Mouse (Mus musculus) hematopoietic stem cell, adult 5-6 weeks (primary cell): ENCODE data around the gene Grid2ip. TPM values are rescaled to one million over a fixed set of nuclear protein-coding genes. Genes with fewer than 3 reads are reported as not detected.
"Not testable (repeated sequence)": the region's sequence is repeated elsewhere in the genome, so short reads cannot be mapped to it uniquely, and the experiment has no call there.

Source experiments
- ATAC-seq, 2 experiments: fragments of 125-278 bp in 1 of 2; replicated peaks in 1 of 2; 2 replicates each; pipeline ENCODE4 v1.8.0; 2016 to 2017; ENCODE audit warnings: inconsistent platforms in 2 of 2, mild to moderate bottlenecking in 2 of 2, moderate number of reproducible peaks in 2 of 2, low read depth in 1 of 2, moderate TSS enrichment in 1 of 2; ENCODE audit not compliant: low FRiP score in 2 of 2, poor library complexity in 2 of 2, severe bottlenecking in 2 of 2, insufficient read depth in 1 of 2, low TSS enrichment in 1 of 2
- total RNA-seq: library from RNA; stranded (forward); fragments of 172-1452, 232-1000 nt; gene quantifications from 2 replicates; pipeline ENCODE4 v1.2.3, GENCODE M21; 2017

Grid2ip gene
- total RNA-seq, 1 experiment from 2014 or later = not detected

- ATAC-seq = no peak
These were observed 426 bp downstream of the Grid2ip start for GRCm38 (mm10) chr5:143357564-143357963.

DNA sequence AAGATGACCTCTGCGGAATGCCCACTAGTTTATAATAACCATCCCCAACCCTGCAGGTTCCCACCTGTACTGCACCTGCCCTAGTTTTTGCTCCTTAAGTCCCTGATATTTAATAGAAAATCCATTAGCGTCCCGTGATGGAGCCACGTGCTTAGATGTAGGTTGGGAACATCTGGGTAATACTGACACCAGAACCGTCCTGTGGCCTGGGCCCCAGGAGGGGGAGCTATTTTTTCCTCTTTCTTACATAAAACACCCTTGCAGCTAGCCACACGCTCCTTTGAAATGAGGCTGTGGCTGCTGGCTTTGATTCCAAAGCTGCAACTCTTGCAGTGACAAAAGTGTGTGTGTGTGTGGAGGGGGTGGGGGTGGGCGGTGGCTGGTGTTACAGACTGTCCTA is 2.1 kb downstream of the Grid2ip start:
- ATAC-seq = no peak

DNA sequence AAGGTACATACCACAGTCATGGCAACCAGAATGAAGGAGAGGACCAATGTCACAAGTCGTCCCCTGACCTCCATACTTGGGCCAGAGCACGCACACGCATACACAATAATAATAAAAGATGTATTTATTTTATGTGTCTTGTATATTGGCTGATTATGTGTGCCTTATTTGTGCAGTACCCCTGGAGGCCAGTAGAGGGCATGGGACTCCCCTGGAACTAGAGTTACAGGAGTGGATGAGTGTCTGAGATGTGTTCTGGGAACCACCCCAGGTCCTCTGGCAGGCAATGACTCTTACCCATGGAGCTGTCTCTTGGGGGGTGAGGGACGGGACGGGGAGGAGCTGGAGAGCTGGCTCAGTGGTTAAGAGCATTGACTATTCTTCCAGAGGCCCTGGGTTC is 2.9 kb downstream of the Grid2ip start:
- ATAC-seq = no peak; a peak in 1 of 4 replicates

GRCm38 (mm10) chr5:143361428-143361827 is 4.3 kb downstream of the Grid2ip start:
- no peak for ATAC-seq

- peak; percentile 6 to 14; a peak in 1 of 4 replicates for ATAC-seq
These were observed 6.8 kb downstream of the Grid2ip start for GRCm38 (mm10) chr5:143363678-143364615.

DNA sequence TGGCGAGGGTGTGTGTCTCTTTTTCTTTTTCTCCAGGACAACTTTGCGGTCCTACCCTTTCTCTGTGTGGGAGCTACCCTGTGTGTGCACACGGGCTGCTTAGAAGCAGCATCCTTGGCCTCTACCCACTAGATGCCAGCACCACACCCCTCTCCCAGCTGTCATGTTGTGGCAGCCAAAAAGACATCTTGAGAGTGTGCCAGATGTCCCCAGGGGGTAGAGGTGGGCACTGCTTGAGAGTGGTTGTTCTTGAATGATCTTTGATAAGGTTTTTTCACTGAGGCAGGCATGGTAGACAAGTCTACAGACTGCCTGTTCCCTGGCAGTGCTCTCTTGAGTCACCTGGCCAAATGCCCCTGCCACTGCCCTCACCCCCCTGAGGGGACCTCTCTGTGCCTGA is 10.8 kb downstream of the Grid2ip start:
- ATAC-seq = no peak

DNA sequence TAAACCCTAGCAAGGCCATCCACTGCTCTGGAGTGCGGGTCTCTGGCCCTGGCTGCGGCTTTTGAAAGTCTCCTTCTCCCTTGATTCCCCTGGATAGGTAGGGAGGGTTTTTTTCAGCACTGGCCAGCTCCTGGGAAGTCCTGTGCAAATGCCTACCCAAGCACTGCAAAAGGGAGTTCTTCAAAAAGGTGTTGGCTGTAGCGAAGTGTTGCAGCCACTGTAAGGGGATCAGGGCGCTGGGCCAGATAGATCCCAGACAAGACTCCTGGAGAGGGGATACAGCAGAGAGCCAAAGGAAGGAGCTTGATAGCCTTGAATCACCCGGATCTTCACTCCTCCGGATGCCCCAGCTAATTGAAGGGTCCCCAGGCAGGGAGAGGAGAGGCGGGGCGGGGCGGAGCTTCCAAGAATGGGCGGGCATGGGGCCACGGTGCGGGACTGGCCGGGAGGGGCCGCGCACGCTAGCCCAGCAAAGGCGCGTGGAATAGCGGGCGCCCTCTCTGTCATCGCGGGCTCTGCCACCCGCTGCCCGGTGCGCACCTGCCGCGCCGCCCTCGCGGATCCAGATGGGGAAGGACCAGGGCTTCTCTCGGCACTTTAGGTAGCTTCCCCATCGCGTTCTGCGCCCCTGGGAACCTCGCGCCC is 12.6 kb downstream of the Grid2ip start:
- no peak for ATAC-seq

- ATAC-seq = no peak
These were observed 13.4 kb downstream of the Grid2ip start for GRCm38 (mm10) chr5:143370416-143371145.

GRCm38 (mm10) chr5:143371146-143371510 is 14.0 kb downstream of the Grid2ip start:
- ATAC-seq = no peak

- no peak for ATAC-seq
These were observed 15.7 kb downstream of the Grid2ip start for GRCm38 (mm10) chr5:143372818-143373217.

DNA sequence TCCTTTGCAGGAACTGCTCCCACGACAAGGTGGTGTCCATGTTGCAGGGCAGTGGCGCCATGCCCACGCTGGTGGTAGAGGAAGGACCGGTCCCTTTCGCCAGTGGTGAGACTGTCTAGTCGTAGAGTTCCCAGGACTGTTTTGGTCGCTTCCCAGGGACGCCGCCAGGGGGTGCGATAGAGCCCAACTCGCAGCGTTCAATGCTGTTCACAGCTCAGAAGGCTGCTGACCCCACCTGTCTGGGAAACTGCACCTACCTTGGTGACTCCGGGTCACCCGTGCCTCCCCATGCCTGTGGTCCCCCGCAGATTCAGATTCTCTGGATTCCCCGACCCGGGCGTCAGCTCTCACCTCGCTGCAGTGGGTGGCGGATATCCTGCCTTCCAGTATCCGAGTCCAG is 18.1 kb downstream of the Grid2ip start:
- ATAC-seq = peak; percentile 69 to 75

- ATAC-seq = no peak
These were observed 19.0 kb downstream of the Grid2ip start for GRCm38 (mm10) chr5:143376156-143376555.

- peak in 1 of 2 experiments; percentile 30; a peak in 1 of 4 replicates for ATAC-seq
These were observed 29.9 kb downstream of the Grid2ip start for GRCm38 (mm10) chr5:143386797-143387621.

DNA sequence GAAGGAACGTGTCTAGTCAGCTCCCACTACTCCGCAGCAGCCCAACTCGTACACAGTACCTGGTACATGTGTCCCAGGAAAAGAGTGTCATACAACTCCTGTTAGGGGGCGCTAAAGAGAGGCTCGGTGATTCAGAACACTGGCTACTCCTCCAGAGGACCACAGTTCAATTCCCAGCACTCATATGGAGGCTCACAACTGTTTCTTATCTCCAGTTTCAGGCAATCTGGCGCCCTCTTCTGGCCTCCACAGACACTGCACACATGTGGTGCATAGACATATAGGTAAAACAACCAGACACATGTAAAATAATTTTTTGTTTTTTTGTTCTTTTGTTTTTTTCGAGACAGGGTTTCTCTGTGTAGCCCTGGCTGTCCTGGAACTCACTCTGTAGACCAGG is 37.0 kb downstream of the Grid2ip start:
- ATAC-seq = no peak

DNA sequence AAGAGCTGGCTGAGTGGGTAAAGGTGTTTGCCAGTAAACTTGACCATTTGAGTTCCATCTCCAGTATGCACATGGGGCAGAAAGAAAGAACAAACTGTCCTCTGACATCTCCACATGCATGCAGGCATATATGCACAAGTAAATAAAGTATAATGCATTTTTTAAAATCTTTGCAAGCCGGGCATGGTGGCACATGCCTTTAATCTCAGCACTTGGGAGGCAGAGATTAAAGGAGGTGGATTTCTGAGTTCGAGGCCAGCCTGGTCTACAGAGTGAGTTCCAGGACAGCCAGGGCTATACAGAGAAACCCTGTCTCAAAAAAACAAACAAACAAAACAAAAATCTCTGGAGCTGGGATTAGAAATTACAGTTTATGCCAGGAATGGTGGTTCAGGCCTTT is 37.8 kb downstream of the Grid2ip start:
- not testable (repeated sequence) for ATAC-seq

DNA sequence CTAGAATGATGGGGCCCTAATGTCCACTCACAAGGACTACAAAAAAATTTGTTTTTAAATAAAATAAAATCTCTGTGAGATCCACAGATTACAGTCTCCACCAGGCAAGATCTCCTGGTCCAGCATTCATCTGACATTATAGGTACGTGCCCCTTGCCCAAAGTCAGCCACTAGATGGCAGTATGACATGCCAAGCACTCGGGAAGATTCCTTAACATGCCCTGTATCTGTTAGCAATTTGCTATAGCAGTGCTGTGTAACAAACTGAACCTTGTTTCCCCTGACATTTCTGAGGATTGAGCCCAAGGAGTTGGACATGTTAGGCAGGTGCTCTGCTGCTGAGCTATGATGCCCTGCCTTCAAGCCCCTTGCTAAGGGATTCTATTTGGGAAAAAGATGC is 38.5 kb downstream of the Grid2ip start:
- ATAC-seq = no peak

- no peak for ATAC-seq
These were observed 43.4 kb downstream of the Grid2ip start for GRCm38 (mm10) chr5:143400501-143400900.
